Mouse (Mus musculus): ENCODE measurements around the gene Trim14. TPM values are rescaled to one million over a fixed set of nuclear protein-coding genes. Genes with fewer than 3 reads are reported as not detected.

Gene Trim14
- total and polyA plus RNA-seq, 3 experiments: 11.6 to 35.4 (median 26.5) TPM

GRCm38 (mm10) chr4:46463130-46463830, 72.7 kb downstream of the Trim14 start:
- peaks cover 0 to 45% of the 10 kb centered on the region in 2 experiments; a peak in 2 of 4 replicates for H3K4me1 ChIP-seq (ENCODE audit: control insufficient read depth in 1 of 2, insufficient read depth in 2 of 2)
- no peak overlapping the region for H3K4me3 ChIP-seq (replicated peaks in 1 of 3; ENCODE audit: low read depth in 2 of 3, low read length in 2 of 3, poor library complexity in 1 of 3)
- peaks cover 94% of the 10 kb centered on the region for H3K79me2 ChIP-seq (replicated peaks; ENCODE audit: control insufficient read depth, extremely low read depth, insufficient read depth, poor library complexity, severe bottlenecking)
- H3K4me2 ChIP-seq (ENCODE audit: insufficient read depth, low read depth, poor library complexity, severe bottlenecking): no peak overlapping the region
- H3K27ac ChIP-seq (ENCODE audit: insufficient read depth, low read depth): no peak overlapping the region
- TF ChIP-seq ETS1 (conservative IDR thresholded peaks at IDR 0.05; ENCODE audit: low read depth, low read length) (no peak), RAD21 (IDR thresholded peaks at IDR 0.05; ENCODE audit: low read depth, low read length) (peak; percentile 41), CHD1 (IDR thresholded peaks at IDR 0.05; ENCODE audit: low read depth, low read length) (no peak), SIN3A (IDR thresholded peaks at IDR 0.05; ENCODE audit: low read length) (no peak), MYC (IDR thresholded peaks at IDR 0.05; ENCODE audit: low read depth, low read length) (0 out of 2 replicates have a peak, but pooled peaks have one; percentile 50), HCFC1 (IDR thresholded peaks at IDR 0.05; ENCODE audit: low read depth, low read length) (no peak), ZC3H11A (IDR thresholded peaks at IDR 0.05; ENCODE audit: low read depth, low read length) (no peak), SMC3 (IDR thresholded peaks at IDR 0.05; ENCODE audit: low read depth, low read length) (peak; percentile 43), CTCF (conservative IDR thresholded peaks at IDR 0.05 in 1 of 2, IDR thresholded peaks at IDR 0.05 in 1 of 2; ENCODE audit: low read depth in 2 of 2, low read length in 2 of 2) (peak; percentile 8 to 56; a peak in 2 of 4 replicates)
- H3K9me3 ChIP-seq (replicated peaks; ENCODE audit: low read length): no peaks in the 10 kb centered on the region
- dilution Hi-C loops (cut with MboI; ENCODE audit: extremely low pct_ligation_motif_present, extremely low pct_unique_long_range_greater_than_20kb, low sequenced_read_pairs) (no loop called here), in situ Hi-C loops (cut with MboI; ENCODE audit: low pct_ligation_motif_present, low pct_unique_long_range_greater_than_20kb, low sequenced_read_pairs) (no loop called here)
- H3K27me3 ChIP-seq (replicated peaks): no peaks in the 10 kb centered on the region
- H3K36me3 ChIP-seq (replicated peaks in 1 of 2; ENCODE audit: control insufficient read depth in 1 of 2, insufficient read depth in 1 of 2, low read length in 1 of 2): peaks cover 72 to 95% of the 10 kb centered on the region in 2 experiments
- H3K9ac ChIP-seq (ENCODE audit: insufficient read depth, low read depth): no peak overlapping the region
- peak; percentile 48 for DNase-seq (ENCODE audit: extremely low read depth)

GRCm38 (mm10) chr4:46458411-46458810, 77.5 kb downstream of the Trim14 start:
- H3K79me2 ChIP-seq (replicated peaks; ENCODE audit: control insufficient read depth, extremely low read depth, insufficient read depth, poor library complexity, severe bottlenecking): peaks cover 96% of the 10 kb centered on the region
- H3K4me2 ChIP-seq (ENCODE audit: insufficient read depth, low read depth, poor library complexity, severe bottlenecking): no peak overlapping the region
- dilution Hi-C loops (cut with MboI; ENCODE audit: extremely low pct_ligation_motif_present, extremely low pct_unique_long_range_greater_than_20kb, low sequenced_read_pairs) (no loop called here), in situ Hi-C loops (cut with MboI; ENCODE audit: low pct_ligation_motif_present, low pct_unique_long_range_greater_than_20kb, low sequenced_read_pairs) (no loop called here)
- H3K27me3 ChIP-seq (replicated peaks): no peaks in the 10 kb centered on the region
- no peak overlapping the region for H3K27ac ChIP-seq (ENCODE audit: insufficient read depth, low read depth)
- H3K9ac ChIP-seq (ENCODE audit: insufficient read depth, low read depth): no peak overlapping the region
- no peak overlapping the region for H3K4me3 ChIP-seq (replicated peaks in 1 of 3; ENCODE audit: low read depth in 2 of 3, low read length in 2 of 3, poor library complexity in 1 of 3)
- H3K4me1 ChIP-seq (ENCODE audit: control insufficient read depth in 1 of 2, insufficient read depth in 2 of 2): peaks cover 19 to 84% of the 10 kb centered on the region in 2 experiments; a peak in 3 of 4 replicates
- DNase-seq (ENCODE audit: extremely low read depth): no peak
- 0 out of 2 replicates have a peak, but pooled peaks have one; percentile 9 for TF ChIP-seq IRF4 (IDR thresholded peaks at IDR 0.05; ENCODE audit: low read depth, low read length)
- TF ChIP-seq CTCF (conservative IDR thresholded peaks at IDR 0.05 in 1 of 2, IDR thresholded peaks at IDR 0.05 in 1 of 2; ENCODE audit: low read depth in 2 of 2, low read length in 2 of 2): peak in 1 of 2 experiments; percentile 29; a peak in 2 of 4 replicates
- no peak for TF ChIP-seq ETS1 (conservative IDR thresholded peaks at IDR 0.05; ENCODE audit: low read depth, low read length)
- no peak for TF ChIP-seq ZMIZ1 (IDR thresholded peaks at IDR 0.05; ENCODE audit: low read depth, low read length)
- peak; percentile 11 for TF ChIP-seq RAD21 (IDR thresholded peaks at IDR 0.05; ENCODE audit: low read depth, low read length)
- no peak for TF ChIP-seq USF1 (IDR thresholded peaks at IDR 0.05; ENCODE audit: low read depth, low read length)
- no peak for TF ChIP-seq SMC3 (IDR thresholded peaks at IDR 0.05; ENCODE audit: low read depth, low read length)
- no peak for TF ChIP-seq CHD2 (IDR thresholded peaks at IDR 0.05; ENCODE audit: low read length)
- TF ChIP-seq TBP (conservative IDR thresholded peaks at IDR 0.05; ENCODE audit: low read depth, low read length): no peak
- TF ChIP-seq ZNF384 (IDR thresholded peaks at IDR 0.05; ENCODE audit: low read depth, low read length): no peak
- H3K36me3 ChIP-seq (replicated peaks in 1 of 2; ENCODE audit: control insufficient read depth in 1 of 2, insufficient read depth in 1 of 2, low read length in 1 of 2): peaks cover 27 to 78% of the 10 kb centered on the region in 2 experiments
- no peaks in the 10 kb centered on the region for H3K9me3 ChIP-seq (replicated peaks; ENCODE audit: low read length)

Data from CH12.LX (cell line).